Mouse (Mus musculus) mesoderm, embryonic 11.5 days (tissue): ENCODE measurements at regions not wholly inside any gene's neighbourhood (a gene's known extent, or its start where the extent isn't known, plus 50 kb on each side); places are given as distances from the start of the nearest gene placed in this dataset.

Experiments used
- DNase-seq: peaks from one replicate; pipeline ENCODE4 v3.0.0-alpha.2; 2012; ENCODE audit warnings: low read depth, low spot score

- no peak for DNase-seq
These were observed 193.8 kb downstream of the Rassf9 start for GRCm38 (mm10) chr10:102705848-102706247.

DNA sequence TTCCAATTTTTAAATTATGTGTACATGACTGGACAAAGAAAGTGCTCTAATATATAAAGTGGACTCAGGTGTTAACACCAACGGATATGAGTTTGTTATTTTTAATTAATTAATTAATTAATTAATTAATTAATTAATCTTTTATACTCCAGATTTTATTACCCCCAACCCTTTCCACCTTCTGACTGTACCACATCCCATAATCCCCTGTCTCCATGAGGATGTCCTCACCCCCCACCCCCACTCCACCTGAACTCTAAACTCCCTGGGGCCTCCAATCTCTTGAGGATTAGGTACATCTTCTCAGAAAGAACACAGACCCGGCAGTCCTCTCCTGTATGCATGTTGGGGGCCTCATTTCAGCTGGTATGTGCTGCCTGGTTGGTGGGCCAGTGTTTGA, 182.8 kb downstream of the Rassf9 start:
- DNase-seq: no peak

- DNase-seq: no peak
These were observed 177.9 kb downstream of the Rassf9 start for GRCm38 (mm10) chr10:102689966-102690365.

GRCm38 (mm10) chr10:102686667-102687397, 174.8 kb downstream of the Rassf9 start:
- no peak for DNase-seq

DNA sequence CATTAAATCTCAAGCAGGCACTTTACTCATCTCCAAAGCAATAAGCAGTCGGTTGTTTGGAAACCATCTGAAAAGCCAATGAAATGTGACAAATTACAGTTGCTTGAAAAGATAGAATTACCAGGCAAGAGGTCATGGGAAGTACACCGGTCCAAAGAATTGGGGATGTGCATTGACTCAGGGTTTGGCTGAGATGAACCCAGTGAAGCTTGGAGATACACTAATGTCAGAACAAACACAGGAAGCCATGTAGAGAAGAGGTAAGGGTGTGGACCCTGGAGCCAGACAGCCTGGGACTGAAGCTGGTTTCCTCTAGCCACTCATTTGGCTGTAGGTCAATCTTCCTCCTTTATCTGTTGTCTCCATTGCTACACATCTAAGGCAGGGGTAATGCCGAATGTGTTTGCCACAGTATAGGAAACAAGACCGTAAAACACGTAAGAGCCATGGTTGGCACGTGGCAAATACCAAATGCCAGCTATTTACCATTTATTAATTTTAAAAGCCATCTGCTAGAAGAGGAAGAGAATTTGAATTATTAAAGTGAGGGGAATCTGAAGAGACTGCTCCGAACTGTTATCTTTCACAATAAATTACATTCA, 173.9 kb downstream of the Rassf9 start:
- no peak for DNase-seq

GRCm38 (mm10) chr10:102667359-102667758, 155.3 kb downstream of the Rassf9 start:
- DNase-seq: no peak

DNA sequence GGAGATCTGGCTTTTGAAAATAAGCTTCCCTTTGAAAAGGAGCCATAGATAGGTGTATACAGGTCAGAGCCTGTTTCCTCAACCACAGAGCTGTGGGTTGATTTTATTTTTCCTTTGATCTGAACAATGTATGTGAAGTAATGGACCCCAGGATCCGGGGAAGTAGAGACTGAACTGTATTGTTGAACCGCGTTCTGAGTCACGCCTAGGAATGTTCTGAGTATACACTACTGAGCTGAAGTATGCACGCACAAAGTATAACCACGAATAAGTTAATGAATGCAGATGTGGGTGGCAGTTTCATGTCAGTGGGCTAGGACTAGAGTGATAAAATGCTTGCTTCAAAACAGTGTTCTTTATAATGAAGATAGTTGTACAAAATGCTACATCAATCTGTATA, 147.7 kb downstream of the Rassf9 start:
- no peak for DNase-seq

DNA sequence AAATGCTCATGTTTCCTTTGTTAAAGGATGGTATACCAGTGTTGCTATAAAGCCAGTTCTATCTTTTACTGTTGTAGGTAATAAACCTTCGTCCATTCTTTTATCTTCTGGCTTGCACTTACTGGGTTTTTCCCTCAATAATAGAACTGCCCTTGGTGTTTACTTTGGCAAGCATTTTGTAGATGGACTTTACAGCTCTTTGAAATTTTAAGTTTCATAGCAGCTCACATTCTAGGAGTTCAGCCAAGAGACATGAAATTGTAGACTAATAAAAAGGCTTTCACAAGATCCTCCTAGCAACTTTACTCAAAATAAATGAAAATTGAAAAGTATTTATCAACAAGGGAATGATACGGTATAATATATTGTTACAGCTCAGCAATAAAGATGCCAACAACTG, 124.5 kb downstream of the Rassf9 start:
- DNase-seq: no peak

- DNase-seq: no peak
These were observed 121.4 kb downstream of the Rassf9 start for GRCm38 (mm10) chr10:102633438-102633837.

- DNase-seq: no peak
These were observed 116.6 kb downstream of the Rassf9 start for GRCm38 (mm10) chr10:102628609-102629008.

DNA sequence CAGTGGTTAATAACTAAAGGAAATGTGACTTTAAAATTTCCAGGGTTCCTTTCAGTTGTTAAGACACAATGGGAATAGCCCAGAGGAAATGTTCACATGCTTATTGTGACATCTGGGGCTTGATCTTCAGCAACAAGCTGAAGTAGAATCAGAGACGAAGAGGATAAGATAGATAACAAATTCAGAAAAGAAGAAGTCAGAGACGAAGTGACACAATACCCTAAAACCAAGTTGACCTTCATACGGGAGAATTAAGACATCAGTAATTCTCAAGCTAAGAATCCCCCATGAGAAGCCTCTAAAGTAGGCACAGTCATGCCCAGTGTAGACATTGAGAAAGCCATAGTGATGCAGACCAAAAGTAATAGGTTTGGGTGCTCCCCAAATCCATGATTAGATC, 111.9 kb downstream of the Rassf9 start:
- DNase-seq: no peak

- no peak for DNase-seq
These were observed 110.6 kb downstream of the Rassf9 start for GRCm38 (mm10) chr10:102622583-102623008.

- DNase-seq: no peak
These were observed 106.7 kb downstream of the Rassf9 start for GRCm38 (mm10) chr10:102618711-102619110.

- DNase-seq: no peak
These were observed 104.1 kb downstream of the Rassf9 start for GRCm38 (mm10) chr10:102615962-102616595.
